Mouse (Mus musculus) hematopoietic stem cell, adult 5-6 weeks (primary cell): ENCODE data around the gene Mmp13. TPM values are rescaled to one million over a fixed set of nuclear protein-coding genes. Genes with fewer than 3 reads are reported as not detected.
"Not testable (repeated sequence)": the region's sequence is repeated elsewhere in the genome, so short reads cannot be mapped to it uniquely, and the experiment has no call there.

Source experiments
- ATAC-seq, 2 experiments: fragments of 125-278 bp in 1 of 2; replicated peaks in 1 of 2; 2 replicates each; pipeline ENCODE4 v1.8.0; 2016 to 2017; ENCODE audit warnings: inconsistent platforms in 2 of 2, mild to moderate bottlenecking in 2 of 2, moderate number of reproducible peaks in 2 of 2, low read depth in 1 of 2, moderate TSS enrichment in 1 of 2; ENCODE audit not compliant: low FRiP score in 2 of 2, poor library complexity in 2 of 2, severe bottlenecking in 2 of 2, insufficient read depth in 1 of 2, low TSS enrichment in 1 of 2
- total RNA-seq: library from RNA; stranded (forward); fragments of 172-1452, 232-1000 nt; gene quantifications from 2 replicates; pipeline ENCODE4 v1.2.3, GENCODE M21; 2017

Gene Mmp13
- not detected in 2 replicates for total RNA-seq

GRCm38 (mm10) chr9:7272214-7272613 is at the start of gene Mmp13:
Gene Mmp13 (plus strand): TSS chr9:7272514.
- no peak for ATAC-seq

- no peak for ATAC-seq
Measured at GRCm38 (mm10) chr9:7238619-7239018, 33.7 kb upstream of the Mmp13 start.

GRCm38 (mm10) chr9:7239967-7240366 is 32.3 kb upstream of the Mmp13 start:
- ATAC-seq, result no peak

- peak; percentile 59 to 64 for ATAC-seq
Measured at GRCm38 (mm10) chr9:7252797-7253654, 19.3 kb upstream of the Mmp13 start.

- no peak for ATAC-seq
Measured at GRCm38 (mm10) chr9:7261667-7262066, 10.6 kb upstream of the Mmp13 start.

GRCm38 (mm10) chr9:7270071-7270470 is 2.2 kb upstream of the Mmp13 start:
- no peak for ATAC-seq

- ATAC-seq, result no peak
Measured at GRCm38 (mm10) chr9:7282565-7283302, 10.4 kb downstream of the Mmp13 start.

- ATAC-seq, result not testable (repeated sequence)
Measured at GRCm38 (mm10) chr9:7283303-7283684, 11.0 kb downstream of the Mmp13 start.

- no peak for ATAC-seq
Measured at GRCm38 (mm10) chr9:7289501-7289900, 17.2 kb downstream of the Mmp13 start.

GRCm38 (mm10) chr9:7289901-7290300 is 17.6 kb downstream of the Mmp13 start:
- ATAC-seq, result no peak

GRCm38 (mm10) chr9:7292132-7292531 is 19.8 kb downstream of the Mmp13 start:
- ATAC-seq, result no peak

- ATAC-seq, result no peak; a peak in 1 of 4 replicates
Measured at GRCm38 (mm10) chr9:7331847-7332246, 59.5 kb downstream of the Mmp13 start.

Other genes starting within 250 kb of the Mmp13 start
- 10.7 and 12.5 TPM in 2 replicates for gene Dync2h1, start 88.1 kb upstream of the Mmp13 start, total RNA-seq
- gene Dcun1d5, start 88.0 kb upstream of the Mmp13 start, total RNA-seq, result 90.4 and 94.7 TPM in 2 replicates
- not detected in 2 replicates for gene Mmp12, start 71.9 kb downstream of the Mmp13 start, total RNA-seq
- gene Mmp1b, start 115.5 kb downstream of the Mmp13 start, total RNA-seq, result not detected in 2 replicates
- gene Mmp3, start 173.3 kb downstream of the Mmp13 start, total RNA-seq, result not detected in 2 replicates
- gene Mmp10, start 229.8 kb downstream of the Mmp13 start, total RNA-seq, result not detected in 2 replicates